Mouse (Mus musculus) layer of hippocampus, adult 11-12 months (tissue): ENCODE data around the gene Ipmk.
A peak's percentile ranks its signal among the peaks of the same experiment; 100 is the strongest.
"Not testable (repeated sequence)": the region's sequence is repeated elsewhere in the genome, so short reads cannot be mapped to it uniquely, and the experiment has no call there.

Experiments used
- DNase-seq: peaks from one replicate; pipeline ENCODE4 v3.0.0; 2022; ENCODE audit warnings: low spot score

The Ipmk gene

DNA sequence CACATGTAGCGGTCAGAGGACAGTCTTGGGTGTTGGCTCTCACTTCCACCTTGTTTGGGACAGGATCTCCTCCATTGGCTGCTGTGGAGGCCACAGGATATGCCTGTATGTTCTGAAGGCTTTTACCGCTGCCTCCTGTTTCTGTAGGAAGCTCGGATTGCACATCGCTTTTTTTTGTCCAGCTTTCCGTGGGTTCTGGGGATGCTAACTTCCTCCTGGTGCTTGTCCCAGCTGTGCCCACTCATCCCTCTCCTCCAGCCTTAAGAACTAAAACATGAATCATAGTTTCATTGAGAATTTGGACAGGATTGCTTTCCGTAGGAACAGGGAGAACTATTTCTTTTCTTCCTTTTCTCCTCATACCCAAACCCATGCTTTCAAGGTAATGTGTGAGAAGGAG, 24.3 kb downstream of the Ipmk start:
- DNase-seq = no peak

DNA sequence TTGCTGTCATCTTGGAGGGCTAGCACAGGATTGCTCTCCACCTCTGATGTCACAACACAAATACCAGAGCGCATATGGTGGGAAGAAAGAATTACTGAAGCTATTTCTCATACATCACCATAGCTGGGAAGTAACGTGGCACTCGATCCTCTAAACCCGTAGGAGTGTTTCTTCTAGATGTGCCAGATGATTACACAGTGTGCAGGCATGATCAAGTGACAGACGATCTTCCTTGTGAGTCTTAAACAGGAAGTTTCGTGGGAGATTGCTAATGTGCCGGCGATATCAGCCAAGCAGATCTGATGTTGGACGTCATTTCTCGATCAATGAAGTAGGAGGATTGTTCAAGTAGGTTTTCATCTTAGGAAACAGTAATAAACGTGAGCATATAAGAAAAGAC, 26.1 kb downstream of the Ipmk start:
- DNase-seq = no peak

DNA sequence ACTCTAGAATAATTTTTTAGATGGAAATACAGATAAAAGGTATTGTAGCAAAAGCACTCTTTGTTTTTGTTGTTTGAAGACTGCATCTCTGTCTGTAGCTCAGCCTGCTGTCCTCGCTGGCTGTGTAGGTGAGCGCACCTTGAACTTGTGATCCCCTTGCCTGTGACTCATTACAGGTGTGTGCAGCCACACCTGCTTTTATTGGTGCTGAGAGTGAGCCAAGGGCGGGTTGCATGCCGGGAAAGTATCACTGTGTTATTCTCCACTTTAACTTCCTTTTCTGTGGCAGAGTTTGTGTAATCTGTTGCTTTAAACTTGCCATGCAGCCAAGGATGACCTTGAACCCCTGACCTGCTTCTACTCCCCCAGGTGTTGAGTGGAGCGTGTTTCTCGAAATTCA, 28.5 kb downstream of the Ipmk start:
- DNase-seq = no peak

DNA sequence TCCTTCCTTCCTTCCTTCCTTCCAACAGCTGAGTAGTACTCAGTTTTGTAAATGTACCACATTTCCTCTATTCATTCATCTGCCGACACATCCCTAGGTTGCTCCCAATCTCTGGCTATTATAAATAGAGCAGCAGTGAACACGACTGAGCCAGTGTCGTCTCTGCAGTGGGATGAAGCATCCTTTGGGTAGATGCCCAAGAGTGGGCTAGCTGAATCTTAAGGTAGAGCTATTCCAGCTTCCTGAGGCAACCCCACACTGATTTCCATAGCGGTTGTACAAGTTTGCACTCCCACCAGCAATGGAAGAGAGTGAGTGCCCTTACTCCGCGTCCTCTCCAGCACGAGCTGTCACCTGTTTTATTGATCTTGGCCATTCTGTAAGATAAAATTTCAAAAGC, 32.8 kb downstream of the Ipmk start:
- DNase-seq = no peak

DNA sequence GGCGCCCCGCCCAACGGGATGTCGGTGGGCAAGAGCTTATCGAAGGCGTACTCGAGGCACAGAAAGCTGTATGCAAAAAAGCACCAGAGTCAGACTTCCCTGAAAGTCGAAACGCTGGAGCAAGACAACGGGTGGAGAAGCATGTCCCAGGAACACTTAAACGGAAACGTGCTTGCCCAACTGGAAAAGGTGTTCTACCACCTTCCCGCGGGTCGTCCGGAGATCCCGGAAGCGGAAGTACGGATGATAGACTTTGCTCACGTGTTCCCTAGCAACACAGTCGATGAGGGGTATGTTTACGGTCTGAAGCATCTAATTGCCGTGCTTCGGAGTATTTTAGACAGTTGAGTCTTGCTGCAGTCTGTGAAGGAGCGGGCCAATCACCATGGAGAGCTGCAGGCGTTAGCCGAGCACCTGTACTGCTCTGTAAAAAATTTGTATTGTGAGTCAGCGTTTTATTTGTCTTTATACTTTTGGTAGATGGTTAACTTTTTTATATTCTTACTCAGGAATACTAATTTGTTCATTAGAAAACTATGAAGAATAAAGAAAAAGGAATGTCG, 34.0 kb downstream of the Ipmk start:
- DNase-seq = no peak

DNA sequence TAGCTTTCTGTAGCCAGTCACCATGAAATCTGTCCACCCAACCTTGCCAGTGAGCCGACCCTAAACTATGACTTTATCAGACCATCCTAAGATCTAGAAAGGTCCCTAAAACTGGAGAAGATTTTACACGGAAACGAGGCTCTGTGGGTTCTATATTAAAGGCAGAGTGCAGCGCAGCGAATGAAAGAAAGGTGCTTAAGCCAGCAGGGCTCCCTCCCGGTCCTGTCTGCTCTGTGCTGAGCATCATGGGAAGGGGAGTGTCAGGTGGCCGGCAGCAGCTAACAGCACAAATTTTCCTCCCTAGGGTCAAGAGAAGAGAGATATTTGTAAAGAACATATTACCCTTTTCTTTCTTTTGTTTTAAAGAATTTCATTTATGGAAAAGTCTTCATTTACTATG, 34.5 kb downstream of the Ipmk start:
- DNase-seq = no peak

DNA sequence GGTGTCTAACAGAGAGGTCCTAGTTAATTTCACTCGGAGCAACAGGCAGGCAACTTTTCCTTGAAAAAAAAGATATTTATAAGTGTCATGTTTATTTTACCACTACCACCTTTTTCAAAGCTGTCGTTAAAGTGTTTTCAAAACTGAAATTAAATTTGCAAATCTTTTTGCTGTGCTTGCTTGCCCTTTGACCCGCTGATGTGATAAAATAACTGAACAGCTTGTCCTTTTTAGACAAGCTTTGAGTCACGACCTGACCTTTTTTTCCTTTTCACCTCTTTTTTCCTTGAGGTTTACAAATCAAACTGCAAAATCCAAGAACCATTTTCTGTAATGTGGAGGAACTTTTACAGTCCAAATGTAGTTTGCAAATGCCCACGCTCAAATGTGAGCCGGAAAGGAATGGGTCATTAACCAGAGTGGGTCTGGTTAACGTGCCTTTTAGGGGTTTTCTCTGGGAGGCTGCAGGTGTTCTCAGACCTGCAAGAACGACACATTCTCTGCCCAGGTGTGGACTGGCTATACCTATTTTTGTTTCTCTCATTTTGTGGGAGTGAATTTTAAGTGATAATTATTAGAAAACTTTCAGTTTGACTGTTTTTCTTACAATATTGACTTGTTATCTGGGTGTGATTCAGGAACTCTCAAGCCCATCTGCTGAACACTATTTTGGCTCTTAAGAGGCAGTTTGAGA, 35.4 kb downstream of the Ipmk start:
- no peak for DNase-seq

DNA sequence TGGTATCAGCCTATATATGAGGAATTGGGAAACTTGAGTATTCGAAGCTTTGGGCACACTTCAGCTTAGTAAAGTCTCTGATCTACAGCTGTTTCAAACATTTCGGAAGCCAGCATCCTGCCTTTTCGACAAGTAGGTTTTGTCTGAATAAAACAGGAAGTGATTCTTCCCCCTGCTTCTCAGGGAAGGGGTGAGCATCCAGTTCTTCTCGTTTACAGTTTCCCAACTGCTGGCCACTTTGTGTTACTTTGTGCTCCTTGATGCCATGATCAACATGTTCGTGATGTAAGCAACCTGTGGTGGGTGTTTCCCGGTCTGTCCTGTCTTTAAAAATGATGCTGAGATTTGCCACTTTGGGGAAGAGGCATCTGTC, 36.0 kb downstream of the Ipmk start:
- DNase-seq = not testable (repeated sequence)

DNA sequence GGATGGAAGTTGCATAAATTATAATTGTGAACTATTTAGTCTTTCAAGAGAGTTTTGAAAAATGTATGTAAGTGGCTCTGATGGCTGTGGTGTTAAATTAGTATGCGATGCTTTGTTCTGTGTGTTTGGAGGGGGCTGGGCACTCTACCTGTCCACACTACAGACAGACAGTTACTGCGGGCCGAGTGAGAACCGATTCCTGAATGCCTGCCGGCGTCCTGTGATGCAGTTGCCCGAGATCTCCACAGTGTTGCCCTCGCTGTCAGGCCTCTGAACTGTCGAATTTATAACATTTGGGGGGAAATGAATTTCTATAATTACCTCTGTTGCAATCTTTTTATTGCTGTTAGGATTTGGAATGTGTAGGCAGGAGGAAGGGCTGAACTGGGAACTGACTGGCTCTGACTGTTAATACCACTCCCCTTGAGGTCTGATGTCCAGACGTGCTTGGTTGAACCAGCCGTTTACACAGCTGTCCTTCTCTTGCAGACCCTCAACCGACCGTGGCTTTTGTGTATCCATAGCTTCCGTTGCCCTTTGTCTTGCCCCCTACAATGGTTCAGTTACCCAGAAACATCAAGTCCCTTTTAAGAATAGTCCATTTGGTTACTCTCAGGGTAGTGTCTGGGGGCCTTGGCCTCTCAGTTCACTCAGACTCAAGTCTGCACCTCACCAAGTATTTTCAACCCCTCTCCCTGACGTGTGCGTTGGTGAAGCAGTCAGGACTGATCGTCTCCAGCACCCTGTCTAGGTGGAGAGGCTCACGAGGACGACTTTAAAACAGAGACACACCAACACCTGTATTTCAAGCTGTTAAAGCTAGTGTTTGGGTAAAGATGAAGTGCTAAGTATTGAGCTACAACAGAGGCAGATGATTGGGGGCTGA, 36.8 kb downstream of the Ipmk start:
- no peak for DNase-seq

DNA sequence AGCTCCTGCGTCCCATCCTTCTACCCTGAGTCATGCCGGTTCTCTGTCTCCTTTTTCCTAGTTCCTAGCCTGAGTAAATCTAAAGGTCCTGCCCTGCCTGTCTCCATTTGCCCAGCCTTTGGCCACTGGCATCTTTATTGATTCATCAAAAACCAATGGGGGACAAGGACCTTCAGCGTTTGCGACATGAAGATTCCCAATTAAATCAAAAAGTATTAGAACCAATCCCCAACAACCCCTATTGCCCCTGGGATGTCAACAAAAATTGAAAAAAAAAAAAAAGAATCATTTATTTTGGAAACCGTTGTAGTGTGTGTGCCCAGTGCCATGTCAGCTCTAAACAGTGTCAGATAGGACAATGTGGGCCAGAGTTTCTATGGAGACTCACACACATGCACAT, 41.7 kb downstream of the Ipmk start:
- no peak for DNase-seq

DNA sequence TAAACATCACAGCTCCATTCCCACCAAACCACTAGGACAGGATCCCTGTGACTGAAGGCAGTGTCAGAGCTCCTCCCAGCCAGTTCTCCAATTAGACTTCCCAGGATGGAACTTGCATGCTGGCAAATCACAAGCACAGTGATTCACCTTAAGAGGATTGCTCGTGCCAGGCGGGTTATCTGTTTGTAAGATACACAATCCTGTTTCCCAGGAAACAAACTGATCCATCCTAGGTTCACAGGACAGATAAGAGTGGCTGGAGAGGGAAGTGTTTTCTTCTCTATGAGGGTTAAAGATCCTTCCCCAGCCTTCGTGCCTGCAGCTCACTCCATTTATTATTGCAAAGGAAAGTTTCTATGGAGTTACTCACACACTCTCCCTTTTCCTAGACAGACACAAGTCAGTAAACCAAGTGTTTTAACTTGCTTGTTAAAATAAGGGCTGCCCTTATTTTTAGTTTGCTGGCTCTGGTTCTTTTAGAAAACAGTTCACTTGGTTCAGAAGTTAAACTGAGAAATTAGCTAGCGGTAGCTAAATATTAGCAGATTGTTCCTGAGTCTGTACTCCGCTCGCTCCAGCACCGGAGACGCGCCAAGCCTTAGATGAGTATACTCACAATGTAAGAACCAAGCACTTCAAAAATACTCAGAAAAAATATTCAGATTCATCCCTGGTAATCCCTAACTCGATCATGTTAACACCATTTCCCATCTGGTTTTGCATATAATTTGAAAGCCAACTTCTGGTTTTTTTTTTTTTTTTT, 51.0 kb downstream of the Ipmk start:
- no peak for DNase-seq

DNA sequence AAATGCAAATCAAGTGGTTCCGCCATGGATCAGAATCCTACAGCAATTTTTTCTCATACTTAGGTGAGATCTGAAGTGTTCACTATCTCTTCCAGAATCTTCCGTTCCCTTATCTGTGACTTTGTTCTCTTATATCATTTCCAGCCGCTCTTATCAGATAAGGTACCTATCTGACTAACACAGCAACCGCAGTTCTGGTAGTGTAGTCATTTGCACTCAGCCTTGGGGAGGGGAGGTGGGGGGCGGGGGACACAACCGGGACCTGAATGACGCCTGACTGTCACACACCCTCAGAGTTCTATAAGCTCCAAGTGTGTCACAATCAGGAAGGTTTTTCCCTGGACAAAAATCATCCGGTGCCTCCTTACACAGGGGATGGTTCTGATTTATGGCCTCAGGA, 51.8 kb downstream of the Ipmk start:
- DNase-seq = no peak

DNA sequence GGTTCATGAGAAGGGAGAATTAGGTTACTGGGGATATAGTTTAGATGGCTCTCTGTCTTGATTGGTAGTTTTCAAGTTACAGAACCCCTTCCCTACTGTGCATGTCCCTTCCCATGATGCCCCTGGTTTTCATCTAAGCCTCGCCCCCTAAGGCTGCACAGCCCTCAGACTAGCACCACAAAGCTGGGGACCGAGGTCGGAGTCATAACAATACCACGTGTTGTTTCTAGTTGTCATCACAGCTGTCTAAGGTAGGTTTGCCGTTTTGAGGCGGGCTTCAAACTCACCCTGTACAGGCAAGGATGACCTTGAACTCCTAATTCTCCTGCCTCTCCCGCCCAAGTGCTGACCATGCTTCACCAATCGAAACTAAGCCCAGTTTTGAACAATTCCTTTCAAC, 52.4 kb downstream of the Ipmk start:
- DNase-seq = no peak

DNA sequence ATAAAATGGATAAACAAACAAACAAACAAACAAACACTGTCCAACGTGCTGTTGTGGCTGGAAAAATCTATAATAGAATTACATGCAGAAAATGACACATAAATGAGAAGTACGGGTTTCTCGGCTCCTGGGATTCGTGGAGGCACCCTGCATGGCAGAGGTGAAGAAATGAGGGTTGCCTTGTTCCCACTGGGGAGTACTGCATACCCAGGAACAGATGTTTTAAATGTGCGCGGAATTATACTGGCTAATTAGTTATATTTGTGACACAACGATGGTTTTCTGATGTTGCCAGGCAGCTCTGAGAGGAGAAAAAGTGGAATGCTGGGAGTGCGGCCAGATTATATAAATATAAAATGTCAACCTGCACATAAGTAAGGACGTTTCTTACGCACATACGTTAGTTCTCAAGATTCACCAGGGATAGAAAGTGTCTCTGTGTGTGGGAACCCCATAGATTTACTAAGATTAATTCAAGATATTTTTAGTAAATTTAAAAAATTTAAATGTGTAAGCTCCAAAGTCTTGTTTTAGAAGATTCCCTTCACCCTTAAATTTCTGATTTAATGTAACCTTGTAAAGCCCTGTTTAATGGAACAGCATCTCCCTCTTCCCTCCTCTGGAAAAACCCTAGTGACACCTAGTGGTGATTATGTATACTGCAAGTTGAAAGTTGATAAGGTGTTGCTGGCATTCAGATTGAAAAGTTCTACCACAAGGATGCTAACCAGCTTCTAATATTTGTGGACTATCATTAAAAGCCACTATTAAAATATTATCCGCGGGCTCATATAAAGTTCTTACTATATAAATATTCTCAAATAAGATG, 53.5 kb downstream of the Ipmk start:
- peak; percentile 56 for DNase-seq

DNA sequence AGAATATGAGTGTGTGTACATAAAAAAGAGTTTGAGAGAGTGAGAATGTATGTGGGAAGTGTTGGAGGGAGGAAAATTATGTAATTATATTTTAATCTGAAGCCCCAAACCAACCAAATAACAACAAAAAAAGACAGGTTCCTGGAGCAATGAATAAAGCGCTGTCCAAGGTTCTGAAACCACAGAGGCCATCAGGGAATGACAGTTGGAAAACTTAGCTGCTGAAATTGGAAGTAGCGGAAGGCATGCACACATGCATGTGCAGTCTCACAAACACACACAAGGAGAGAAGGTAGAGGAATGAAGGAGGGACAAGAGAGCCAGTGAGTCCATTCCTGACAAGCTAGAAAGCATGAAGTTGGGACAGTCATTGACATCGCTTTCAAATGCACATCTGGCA, 56.1 kb downstream of the Ipmk start:
- no peak for DNase-seq

DNA sequence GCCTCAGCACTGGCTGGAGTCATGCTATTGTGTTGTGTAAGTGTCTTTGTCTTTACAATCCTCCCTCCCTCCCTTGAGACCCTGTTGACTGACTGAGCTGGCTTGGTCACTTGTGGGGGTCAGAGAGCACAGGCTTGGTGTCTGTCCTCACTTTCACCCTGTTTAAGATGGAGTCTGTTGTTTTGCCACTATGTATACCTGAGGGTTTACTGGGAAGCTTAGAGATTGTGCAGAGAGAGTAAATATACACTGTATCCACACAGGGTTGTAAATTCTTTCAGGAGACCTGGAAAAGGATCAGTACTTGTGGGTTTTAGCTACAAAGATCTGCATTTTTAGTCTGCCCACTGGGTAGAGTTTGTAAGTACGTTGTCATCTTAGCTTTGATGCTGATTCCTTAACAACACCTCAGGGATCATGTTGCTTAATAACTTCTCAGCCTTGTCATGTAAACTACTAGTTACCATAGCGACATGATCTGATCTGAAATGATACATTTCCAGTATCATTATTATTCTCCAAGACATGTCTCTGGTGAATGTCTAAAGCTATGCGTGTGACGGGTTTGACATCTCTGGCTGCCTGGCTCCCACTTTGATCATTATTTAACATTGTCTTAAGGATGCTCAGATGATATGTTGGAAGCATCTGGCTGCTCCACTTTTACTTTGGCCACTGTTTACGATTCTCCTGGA, 58.1 kb downstream of the Ipmk start:
- no peak for DNase-seq

DNA sequence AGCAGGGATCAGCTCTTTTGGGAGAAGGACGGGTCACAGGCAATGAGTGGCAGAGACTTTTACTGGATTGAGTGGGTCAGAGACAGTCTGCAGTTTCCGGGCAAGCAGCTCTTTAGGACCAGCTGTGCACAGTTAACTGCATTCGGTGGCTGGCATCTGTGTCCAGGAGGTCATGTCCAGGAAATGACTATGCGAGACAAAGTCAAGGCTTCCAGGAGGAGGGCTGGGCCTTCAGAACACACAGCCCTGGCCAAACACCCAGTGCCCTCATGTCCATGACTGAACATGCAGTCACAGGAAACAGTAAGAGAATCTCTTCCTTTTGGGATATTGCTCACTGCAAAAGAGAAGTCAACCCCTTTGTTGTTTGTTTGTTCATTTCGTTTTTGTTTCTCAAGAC, 62.4 kb downstream of the Ipmk start:
- DNase-seq = no peak

DNA sequence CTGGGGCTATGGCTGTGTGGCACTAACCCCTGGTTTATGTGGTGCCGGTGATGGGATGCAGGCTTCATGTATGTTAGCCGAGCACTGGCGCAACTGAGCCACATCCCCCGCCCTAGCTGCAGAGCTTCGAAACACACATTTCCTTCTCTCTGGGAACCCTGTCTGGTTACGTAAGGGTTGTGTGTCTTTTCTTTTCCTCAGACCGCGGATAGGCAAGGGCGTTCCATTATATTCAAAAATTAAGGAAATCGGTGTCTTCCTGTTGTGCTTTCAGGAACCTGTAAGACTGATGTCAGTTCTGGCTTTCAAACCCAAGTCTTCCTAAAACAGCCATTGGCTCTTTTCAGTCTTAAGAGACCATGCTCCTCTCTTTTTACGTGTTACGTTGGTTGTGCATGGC, 65.8 kb downstream of the Ipmk start:
- DNase-seq = no peak

DNA sequence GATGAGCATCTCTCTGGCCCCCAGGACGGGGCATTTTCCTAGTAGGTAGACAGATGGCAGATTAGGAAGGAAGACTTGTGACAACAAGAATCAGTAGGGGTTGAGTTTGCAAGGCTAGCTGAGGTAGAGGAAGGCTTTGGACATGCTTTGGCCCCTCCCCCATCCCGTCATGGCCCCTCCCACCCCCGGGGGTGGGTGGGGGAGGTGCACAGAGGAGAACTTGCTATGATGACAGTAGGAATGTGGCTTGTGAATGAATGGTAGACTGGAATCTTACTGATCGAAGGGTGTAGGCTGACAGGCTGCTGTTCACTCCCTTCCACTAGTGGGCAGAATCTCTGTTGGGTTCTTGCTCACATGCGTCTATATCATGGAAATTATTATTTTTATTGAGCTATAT, 74.0 kb downstream of the Ipmk start:
- DNase-seq = no peak

DNA sequence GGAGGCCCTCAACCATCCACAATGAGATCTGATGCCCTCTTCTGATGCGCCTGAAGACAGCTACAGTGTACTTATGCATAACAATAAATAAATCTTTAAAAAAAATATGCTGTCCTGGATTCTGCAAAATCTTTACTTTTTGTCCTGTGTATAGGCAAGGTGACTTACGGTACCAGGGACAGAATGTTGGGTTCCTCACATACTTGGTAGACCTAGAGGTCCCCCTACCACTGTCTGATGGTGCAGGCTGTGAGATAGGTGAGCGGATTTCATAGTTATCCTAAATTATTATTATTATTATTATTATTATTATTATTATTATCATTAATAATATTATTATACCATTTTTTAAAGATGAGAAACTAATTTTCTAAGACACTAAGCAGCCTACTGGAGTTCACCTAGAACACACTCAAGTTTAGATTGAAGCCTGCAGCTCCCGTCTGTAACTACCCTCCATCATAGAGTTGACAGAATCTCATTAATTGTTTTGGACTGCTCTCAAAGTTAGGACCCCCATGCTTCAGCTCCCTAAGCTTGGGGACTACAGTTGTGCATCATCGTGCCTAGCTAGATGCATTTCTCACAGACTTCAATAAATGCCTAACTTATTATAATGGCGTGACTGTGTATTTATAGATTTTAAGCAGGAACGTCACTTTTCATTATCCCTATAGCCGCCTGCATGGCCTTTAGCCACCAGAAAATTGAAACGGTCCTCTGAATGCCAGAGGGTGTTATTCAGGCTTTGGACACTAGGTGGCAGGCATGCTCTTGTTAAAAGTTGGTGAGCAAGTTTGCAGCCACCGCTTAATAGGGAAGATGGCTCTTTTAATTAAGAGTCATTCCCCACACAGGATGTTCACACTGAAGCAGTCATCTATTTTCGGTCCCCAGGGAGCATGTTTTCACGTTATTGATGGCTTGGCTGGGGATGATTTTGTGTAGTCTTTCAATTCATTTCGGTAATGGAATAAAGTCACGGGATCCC, 74.8 kb downstream of the Ipmk start:
- DNase-seq = peak; percentile 76
